Comparison of ENCODE assay signal across 25 mouse cellular contexts in genomic region chr13:63101761-63102160, GRCm38 (mm10).
"Had no signal": no experiment of that assay in that cellular context is flagged by ENCODE, and none has a peak within 500 bp of the region (broad histone marks: within the 10 kb centered on the region; RNA-seq: fewer than 3 reads in every experiment).

No protein-coding gene starts in this region.

- H3K9ac ChIP-seq: heart, embryonic 13.5 days; heart, embryonic 15.5 days; hindbrain, embryonic 13.5 days; hindbrain, embryonic 15.5 days; kidney, embryonic 15.5 days; limb, embryonic 12.5 days; liver, embryonic 13.5 days; liver, embryonic 15.5 days; liver, postnatal 0 days had no signal

- H3K9me3 ChIP-seq: heart, embryonic 13.5 days; heart, embryonic 15.5 days; hindbrain, embryonic 13.5 days; hindbrain, embryonic 15.5 days; kidney, embryonic 15.5 days; limb, embryonic 10.5 days; limb, embryonic 12.5 days; liver, embryonic 13.5 days; liver, embryonic 15.5 days had no signal

- H3K4me3 ChIP-seq: gastrocnemius, adult 2 months; heart, adult 2 months; heart, embryonic 13.5 days; heart, embryonic 15.5 days; hindbrain, embryonic 13.5 days; hindbrain, embryonic 15.5 days; kidney, embryonic 15.5 days; left cerebral cortex, adult 2 months; limb, embryonic 10.5 days; limb, embryonic 12.5 days; liver, embryonic 13.5 days; liver, embryonic 15.5 days had no signal

- H3K27me3 ChIP-seq: heart, embryonic 13.5 days; heart, embryonic 15.5 days; hindbrain, embryonic 13.5 days; hindbrain, embryonic 15.5 days; kidney, embryonic 15.5 days; limb, embryonic 12.5 days; liver, embryonic 13.5 days; liver, embryonic 15.5 days had no signal

- H3K27ac ChIP-seq: gastrocnemius, adult 2 months; heart, adult 2 months; heart, embryonic 13.5 days; heart, embryonic 15.5 days; hindbrain, embryonic 13.5 days; hindbrain, embryonic 15.5 days; hindbrain, postnatal 0 days; kidney, embryonic 15.5 days; kidney, postnatal 0 days; left cerebral cortex, adult 2 months; limb, embryonic 10.5 days; limb, embryonic 12.5 days; liver, embryonic 13.5 days; liver, embryonic 15.5 days had no signal

- DNase-seq: gastrocnemius, adult 2 months; gastrocnemius, postnatal 10 days; gastrocnemius, postnatal 25 days; heart, adult 2 months; heart, postnatal 4 days; kidney, adult 11 months; kidney, adult 2 months; kidney, adult 9 months; kidney, postnatal 14 days; kidney, postnatal 36 days; layer of hippocampus, adult 9-11 months; liver; liver, embryonic 13.5 days; liver, postnatal 0 days had no signal

- H3K4me1 ChIP-seq: liver, embryonic 15.5 days had no signal

- H3K36me3 ChIP-seq: heart, embryonic 13.5 days; heart, embryonic 15.5 days; hindbrain, embryonic 13.5 days; hindbrain, embryonic 15.5 days; kidney, embryonic 15.5 days; limb, embryonic 10.5 days; limb, embryonic 12.5 days; liver, embryonic 13.5 days; liver, embryonic 15.5 days had no signal
